Mouse (Mus musculus): Measurements from ENCODE around the gene Smyd2.
A peak's percentile ranks its signal among the peaks of the same experiment; 100 is the strongest.

The Smyd2 gene

DNA sequence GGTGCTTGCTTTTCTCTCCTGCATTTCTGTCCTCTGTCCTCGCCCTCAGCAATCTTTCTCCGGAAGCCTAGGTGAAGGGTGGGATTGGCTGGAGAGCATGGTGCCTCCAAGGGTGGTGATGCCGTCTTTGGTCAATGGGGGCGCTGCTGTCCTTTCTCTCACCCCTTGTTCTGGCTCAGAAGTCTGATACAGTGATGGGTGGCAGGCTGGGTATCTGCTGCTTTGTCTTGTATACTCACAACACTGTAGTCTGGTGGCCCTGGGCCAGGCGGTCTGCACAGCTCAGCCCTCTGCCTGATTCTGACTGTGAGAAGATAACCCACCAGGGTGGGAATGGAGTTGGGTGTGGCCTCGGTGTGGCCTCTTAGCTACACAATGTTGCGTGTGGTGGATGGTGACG, 51.6 kb downstream of the Smyd2 start:
- no peak for DNase-seq

DNA sequence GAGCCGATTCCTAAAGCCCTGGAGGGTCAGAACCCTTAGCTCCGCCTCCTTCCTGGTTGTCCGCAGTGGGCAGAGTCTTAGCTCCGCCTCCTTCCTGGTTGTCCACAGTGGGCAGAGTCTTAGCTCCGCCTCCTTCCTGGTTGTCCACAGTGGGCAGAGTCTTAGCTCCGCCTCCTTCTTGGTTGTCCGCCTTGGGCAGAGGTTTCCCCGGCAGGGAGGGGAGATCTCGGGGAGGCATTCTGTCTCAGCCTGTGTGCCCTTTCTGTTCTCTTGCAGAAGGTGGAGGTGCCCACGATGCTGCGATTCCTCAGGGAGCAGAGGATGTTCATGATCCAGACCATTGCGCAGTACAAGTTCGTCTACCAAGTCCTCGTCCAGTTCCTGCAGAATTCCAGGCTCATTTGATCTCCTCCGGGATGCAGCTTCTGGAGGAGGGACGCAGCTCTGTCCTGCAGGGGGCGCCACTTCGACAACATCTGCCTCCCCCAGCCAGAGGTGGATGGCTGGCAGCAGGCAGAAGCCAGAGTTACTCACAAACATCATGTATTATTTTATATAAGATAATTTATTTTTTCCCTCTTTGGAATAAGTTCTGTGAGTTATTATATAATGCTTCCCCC, 52.4 kb downstream of the Smyd2 start:
- peak; percentile 44 for DNase-seq

DNA sequence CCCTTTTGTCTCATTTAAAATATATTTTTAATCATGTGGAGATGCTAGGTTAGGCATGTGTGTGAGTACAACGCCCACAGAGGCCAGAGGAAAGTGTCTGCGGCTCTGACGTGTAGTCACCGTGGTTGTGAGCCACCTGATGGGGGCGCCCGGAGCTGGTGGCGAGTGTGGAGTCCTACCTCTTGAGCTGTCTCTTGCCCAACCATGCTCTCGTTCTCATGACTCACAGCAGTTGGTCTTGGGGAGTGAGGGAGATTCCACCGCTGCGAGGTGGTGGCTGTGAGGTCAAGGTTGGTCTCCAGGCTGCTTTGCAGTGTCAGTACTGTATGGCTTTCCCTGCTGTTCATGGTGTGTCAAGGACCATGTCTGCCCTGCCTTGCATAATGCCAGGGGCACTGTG, 54.1 kb downstream of the Smyd2 start:
- peak; percentile 33 for DNase-seq

DNA sequence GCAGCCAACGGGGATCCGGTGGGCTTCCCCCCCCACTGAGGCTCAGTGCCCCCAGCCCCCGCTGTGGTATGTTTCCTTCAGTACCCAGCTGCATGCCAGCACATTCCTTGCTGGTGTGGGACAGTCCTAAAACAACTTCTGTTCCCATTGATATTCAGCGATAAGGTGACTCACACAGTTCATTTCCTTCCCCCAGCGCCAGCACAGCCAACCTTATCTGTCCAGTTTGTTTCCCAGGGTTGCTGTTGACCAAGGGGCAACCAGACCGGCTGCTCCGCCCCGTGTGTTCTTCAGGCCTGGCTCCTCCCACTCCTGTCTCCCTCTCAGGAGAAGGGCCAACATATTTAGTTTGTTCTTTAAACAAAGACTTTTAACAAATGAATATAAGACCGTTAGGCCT, 54.7 kb downstream of the Smyd2 start:
- peak; percentile 87 for DNase-seq

DNA sequence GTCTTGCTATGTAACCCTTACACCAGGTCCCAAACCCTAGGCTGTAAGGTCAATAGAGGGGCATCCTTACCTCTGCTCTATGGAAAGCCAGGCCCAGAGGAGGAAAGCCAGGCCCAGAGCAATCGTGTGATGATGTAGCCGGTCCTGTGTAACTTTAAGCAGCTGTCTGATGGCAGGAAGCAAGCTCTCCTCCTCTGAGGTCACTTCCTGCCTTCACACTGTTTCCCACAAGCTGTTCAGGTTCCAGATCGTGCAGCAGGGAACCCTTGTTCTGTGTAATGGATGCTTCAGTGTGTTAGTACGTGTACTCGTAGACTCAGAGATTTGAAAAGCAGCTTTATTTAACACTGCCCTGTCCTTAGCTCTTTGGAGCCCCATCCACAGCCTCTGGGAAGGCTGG, 55.1 kb downstream of the Smyd2 start:
- peak; percentile 45 for DNase-seq

DNA sequence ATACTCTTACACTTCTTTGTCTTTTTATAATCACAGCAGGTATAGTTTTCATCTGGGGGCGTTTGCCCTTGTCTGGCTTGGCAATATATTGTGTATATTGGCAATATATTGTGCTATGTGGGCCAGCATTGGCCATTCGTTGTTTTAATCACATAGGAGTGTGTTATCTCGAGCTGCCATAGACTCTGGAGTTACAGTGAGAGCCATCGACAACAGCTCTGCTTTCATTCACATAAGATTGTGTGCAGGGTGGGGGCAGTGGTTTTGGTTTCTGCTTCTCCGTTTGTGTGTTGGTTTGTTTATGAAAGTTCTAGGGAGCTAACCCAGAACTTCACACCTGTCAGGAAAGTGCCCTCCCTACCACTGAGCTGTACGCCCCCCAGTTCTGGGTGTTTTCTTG, 55.5 kb downstream of the Smyd2 start:
- no peak for DNase-seq

DNA sequence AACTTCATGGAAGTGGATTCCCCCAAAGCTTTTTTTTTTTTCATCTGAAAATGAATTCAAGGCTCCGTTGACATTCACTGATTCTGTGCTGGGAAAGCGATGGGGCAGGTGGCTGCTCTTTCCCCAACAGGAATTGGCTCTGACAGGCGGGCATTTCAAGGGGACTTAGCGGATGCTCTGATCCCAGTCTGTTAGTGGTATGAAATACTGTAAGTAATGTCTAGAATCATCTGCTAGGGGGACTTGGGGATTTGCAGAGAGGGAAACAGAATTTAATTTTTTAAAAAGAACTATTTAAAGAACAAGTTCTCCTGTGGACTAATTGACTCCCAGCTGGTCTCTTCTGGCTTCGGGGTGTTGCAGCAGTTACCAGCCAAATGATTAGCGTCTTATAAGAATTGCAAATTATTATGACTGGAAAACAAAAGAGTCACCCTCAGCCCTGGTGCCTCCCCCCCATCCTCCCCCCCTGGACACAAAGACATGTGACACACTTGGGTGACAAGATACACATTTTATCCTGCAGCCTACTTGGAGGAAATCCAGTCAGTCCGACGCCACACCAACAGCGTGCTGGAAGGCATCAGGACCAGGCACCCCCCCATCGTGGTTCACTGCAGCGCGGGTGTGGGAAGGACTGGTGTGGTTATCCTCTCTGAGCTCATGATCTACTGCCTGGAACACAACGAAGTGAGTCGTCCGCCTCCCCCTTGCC, 57.2 kb downstream of the Smyd2 start:
- DNase-seq: no peak

DNA sequence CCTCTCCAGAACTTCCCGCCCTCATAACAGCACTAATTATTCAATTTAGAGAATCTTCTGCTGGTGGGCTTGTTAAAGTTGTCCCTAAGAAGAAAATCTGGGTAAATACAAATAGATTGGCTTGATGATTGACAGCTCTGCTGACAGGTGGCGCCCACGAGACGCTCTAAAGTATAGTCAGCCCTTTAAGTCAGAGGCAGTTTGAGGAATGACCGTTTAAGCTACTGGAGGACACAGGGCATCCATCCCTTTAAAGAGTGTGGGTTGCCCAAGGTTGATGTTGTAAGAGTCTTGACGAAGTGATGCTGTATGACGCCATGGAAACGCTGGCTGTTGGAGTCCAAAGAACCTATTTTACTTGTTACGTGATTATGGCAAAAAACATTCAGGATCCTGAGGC, 57.9 kb downstream of the Smyd2 start:
- DNase-seq: no peak

DNA sequence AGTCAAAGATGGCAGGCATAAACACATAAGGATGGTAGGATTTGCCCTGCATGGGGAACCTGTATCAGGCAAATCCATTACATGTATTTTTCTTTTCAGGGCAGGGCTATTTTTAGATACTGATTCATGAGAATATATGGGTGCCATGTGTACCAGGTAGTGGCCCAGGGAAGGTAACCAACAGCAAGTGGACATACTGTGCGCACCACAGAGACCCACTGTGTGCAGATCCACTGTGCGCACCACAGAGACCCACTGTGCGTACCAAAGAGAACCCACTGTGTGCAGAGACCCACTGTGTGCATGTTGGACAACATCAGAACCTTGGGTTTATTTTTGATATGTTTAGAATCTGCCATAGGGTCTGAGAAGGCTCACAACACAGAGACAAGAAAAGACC, 58.4 kb downstream of the Smyd2 start:
- DNase-seq: no peak

DNA sequence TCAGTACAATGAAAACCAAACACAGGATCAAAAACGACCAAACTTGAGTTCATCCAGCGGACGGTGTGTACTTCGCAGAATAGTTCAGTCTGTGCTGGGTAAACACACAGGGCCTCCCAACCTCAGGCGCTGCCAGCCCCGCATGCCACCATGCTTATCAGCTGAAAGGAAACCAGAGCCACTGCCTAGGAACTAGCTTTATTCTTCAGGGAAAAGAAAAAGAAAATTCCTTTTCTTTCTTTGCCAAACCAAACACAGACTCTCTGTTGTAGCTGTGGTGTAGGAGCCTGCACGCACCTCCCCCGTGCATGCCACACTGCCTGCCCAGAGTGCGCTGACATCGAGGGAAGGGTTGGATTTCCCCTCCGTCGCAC, 61.2 kb downstream of the Smyd2 start:
- DNase-seq: peak; percentile 41

DNA sequence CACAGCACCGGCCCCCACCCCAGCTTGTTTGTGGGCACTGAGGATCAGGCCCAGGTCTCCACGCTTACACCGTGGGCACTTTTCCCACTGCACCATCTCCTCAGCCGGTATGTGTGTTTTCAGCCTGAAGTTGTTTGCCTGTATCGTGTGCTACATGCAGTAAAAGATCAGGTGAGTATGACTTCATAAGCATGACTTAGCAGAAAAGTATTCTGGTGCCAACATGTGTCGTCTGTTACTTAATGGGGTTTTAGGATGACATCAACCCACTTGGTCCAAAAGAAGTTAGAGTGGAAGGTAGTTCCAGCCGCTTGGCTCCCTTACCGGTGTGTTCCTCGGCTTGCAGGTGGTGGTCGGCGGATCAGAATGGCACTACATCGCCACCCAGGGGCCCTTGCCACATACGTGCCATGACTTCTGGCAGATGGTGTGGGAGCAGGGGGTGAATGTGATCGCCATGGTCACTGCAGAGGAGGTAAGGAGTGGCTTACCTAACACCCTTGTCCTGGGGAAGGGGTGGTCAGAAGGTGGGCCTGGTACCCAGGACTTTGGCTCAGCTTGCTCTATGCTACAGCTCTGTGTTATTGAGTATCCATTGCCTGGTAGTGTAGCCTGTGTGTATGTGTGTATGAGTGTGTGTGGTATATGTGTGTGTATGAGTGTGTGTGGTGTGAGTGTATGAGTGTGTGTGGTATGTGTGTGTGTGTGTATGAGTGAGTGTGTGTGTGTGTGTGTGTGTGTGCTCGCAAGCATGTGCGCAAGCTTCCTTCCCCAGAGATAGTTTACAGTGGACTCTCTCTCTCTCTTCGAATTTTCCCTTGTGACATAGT, 61.8 kb downstream of the Smyd2 start:
- no peak for DNase-seq

DNA sequence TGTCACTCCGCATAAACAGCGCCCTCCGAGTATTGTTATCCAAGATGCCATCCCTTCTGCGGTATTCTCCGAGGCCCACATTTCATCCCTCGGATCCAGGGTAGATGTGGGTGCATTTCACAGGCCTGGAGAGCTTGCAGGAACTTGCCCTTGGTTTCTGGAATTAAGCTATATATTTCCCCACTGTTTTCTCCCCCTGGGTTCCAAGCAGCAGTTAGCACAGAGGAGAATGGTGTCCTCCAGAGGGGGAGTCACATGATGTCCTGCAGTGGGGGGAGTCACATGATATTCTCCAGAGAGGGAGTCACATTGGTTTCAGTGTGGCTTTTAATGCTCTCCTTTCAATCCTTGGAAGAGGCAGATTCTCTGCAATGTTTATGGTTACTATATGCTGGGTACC, 63.8 kb downstream of the Smyd2 start:
- DNase-seq: no peak

DNA sequence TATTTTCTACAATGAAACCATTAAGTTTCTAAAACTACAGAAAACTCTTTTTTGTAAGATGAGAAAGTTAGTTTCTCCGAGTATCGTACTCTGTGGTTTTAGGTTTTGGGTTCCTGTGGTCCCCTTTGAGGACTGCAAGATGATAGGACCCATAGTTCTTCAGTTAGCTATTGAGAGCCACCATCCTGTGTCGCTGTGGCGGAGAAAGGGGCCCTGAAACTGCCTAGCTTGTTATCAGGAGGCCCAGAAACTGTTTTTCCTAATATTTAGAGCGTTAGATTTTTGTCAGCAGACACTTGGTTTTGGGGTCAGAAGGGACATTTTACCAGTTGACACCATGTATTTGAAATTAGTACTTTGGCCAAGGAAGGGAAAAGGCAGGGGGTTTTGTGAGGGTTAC, 66.4 kb downstream of the Smyd2 start:
- DNase-seq: no peak

DNA sequence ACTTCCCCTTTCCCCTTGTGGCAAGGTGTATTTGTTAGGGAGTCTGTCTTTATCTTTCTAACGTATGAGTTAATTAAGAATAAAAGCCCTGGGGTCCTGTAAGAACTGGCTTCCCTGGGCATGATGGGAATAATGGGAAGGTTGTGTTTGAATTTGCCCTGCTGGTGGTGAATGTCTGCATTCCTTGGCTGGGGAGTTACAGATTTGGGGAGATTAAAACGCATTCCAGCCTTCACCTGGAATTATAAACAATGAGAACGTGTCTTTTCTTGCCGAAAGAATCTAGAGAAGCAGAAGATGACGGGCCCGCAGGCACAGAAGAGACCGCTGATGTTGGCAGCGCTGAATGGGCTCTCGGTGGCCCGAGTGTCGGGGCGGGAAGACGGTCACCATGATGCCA, 67.5 kb downstream of the Smyd2 start:
- no peak for DNase-seq

DNA sequence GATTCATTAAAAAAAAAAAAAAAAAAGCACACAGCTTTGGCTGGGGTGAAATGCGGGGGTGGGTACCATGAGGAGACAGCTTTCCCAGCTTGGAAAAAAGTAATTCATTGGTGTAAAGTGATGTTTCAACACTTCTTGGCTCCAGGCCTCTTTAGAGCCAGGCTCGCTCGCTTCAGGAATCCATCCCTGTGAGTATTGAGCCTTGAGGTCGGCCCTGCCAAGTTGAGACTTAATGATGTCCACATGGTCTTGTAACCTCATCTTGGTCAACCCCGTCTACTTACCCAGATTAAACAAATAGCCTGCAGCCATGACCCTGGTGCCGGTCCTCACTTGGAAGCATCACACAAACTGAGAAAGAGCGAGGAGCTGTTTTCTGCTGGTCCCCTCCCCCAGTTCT, 69.7 kb downstream of the Smyd2 start:
- DNase-seq: peak; percentile 55

DNA sequence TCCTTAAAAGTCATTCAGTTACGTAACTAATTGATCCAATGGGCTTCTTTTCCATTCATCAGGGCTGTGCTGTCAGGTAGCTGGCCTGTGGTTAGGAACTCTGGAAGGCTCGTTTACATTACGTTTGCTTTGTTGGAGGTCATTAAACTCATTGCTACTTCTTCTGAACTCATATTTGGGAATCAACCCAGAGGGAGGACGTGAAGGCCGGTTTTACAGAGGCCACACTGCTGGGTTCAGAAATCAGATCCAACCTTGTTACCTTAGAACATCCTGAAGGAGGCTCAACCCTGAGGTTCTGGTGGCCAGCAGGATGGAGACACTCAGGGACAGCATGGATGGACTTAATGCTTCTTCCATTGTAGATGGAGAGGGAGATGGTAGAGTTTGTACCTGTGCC, 70.1 kb downstream of the Smyd2 start:
- no peak for DNase-seq

DNA sequence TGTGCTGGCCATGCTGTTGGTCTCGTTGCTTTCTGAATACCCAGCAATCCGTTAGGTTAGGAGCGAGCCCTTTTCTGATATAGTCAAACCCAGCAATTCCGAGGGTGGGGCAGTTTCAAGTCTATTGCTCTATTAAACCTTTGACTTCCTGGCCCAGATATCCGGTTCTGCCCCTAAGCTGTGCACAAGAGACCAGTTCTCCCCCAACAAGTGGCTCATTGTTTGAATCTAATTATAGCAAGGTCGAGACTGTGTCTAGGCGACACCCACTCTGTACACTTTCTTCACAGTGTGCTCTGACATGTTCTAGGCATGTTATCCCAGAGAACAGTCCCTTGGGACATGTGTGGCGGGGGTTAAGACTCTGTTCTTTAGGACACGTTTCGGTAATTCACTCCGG, 72.6 kb downstream of the Smyd2 start:
- no peak for DNase-seq

DNA sequence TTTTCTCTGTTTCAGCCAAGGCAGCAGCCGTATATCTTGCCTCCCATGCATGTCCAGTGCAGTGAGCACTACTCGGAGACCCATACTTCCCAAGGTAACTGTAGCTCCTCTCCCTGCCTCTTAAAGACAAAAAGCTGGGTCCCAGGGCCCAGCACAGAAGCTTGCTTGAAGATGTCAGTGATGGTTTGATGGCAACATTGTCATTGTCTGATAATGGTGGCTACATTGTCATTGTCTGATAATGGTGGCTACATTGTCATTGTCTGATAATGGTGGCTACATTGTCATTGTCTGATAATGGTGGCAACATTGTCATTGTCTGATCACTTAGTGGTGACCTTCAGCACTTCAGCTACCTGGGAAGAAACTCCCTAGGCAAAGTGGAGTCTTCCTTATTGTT, 75.8 kb downstream of the Smyd2 start:
- DNase-seq: no peak

DNA sequence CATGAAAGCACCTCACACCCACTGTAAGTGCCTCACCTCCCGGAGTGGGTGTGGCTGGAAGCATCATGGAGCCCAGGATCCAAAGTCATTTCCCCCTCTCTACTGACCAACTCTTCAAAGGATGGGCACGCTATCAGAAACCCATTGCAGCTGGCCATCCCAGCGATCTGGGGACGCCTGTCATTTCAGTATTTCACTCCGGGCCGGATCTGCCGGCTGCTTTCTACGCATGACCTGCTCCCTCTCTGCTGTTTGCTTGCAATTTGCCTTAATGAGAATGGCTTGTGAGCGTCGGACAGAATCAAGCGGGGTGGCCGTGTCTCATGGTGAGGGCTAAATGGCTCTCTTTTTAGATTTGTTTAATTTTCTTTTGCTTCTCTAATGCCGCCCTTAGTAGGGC, 88.0 kb downstream of the Smyd2 start:
- DNase-seq: no peak

DNA sequence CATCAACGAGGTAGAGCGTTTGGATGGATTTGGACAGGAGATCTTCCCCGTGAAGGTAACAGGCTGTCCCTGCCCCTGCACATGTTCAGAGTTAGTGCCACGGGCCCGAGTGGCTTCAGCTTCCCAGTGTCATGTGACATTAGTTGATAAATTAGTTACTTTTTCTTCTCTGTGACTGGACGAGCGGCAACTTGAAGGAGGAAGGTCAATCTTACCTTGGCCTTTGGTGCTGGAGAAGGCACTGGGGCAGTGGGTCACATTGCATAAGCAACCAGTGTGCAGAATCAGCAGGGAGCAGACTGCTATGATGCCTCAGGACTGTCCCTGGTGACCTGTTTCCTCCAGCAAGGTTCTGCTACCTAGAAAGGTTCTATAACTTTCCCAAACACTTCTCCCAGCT, 88.8 kb downstream of the Smyd2 start:
- DNase-seq: no peak

DNA sequence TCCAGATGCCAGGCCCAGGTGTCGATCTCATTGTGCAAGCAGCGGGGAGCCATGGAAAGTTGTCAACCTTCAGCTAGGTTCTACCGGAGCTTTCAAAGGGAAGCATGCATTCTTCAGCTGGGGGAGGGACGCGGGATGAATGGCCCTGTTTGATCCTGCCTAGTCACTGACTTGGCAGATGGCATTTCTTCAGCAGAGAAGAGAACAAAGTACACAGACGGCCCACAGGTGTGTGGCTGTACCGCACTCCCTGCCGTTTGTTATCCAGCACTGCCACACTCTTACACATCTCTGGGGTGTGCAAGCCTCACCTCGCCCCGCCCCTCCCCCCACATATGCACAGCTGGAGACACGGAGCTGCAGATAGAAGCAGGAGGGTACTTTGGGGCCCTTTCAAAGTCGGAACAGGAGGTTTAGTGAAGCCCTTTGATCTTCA, 91.3 kb downstream of the Smyd2 start:
- no peak for DNase-seq
